Mouse (Mus musculus) heart, postnatal 0 days (tissue): ENCODE measurements around the gene Itpr2. TPM values are rescaled to one million over a fixed set of nuclear protein-coding genes. Genes with fewer than 3 reads are reported as not detected.
A peak's percentile ranks its signal among the peaks of the same experiment; 100 is the strongest.

Experiments used
- ATAC-seq: fragments of 200-750 bp; cut with Nextera tagmentation; 2 replicates; pipeline ENCODE4 v1.8.0; 2017; ENCODE audit warnings: low read depth, moderate number of reproducible peaks, moderate library complexity; ENCODE audit not compliant: insufficient read depth
- DNase-seq: peaks from one replicate; pipeline ENCODE4 v3.0.0-alpha.2; 2016; ENCODE audit warnings: low spot score
- H3K27ac ChIP-seq: fragments of 300-500 bp; sonication (generic); 2 replicates; pipeline ENCODE4 v1.5.1; 2014; ENCODE audit warnings: low read depth, mild to moderate bottlenecking
- H3K27me3 ChIP-seq: fragments of 300-500 bp; sonication (generic); 2 replicates; pipeline ENCODE4 v1.6.1; 2014; ENCODE audit warnings: low read length, mixed read lengths; ENCODE audit not compliant: control insufficient read depth, insufficient read depth
- H3K36me3 ChIP-seq: fragments of 300-500 bp; sonication (generic); replicated peaks from 2 replicates; pipeline ENCODE4 v1.6.1; 2014; ENCODE audit warnings: low read length, mixed read lengths; ENCODE audit not compliant: control insufficient read depth, insufficient read depth
- H3K4me1 ChIP-seq: fragments of 300-500 bp; sonication (generic); 2 replicates; pipeline ENCODE4 v1.6.1; 2014; ENCODE audit warnings: antibody characterized with exemption; ENCODE audit not compliant: control insufficient read depth, insufficient read depth
- H3K4me2 ChIP-seq: fragments of 300-500 bp; sonication (generic); 2 replicates; pipeline ENCODE4 v1.6.1; 2014; ENCODE audit warnings: low read depth, mild to moderate bottlenecking, low read length, moderate library complexity
- H3K4me3 ChIP-seq: fragments of 300-500 bp; sonication (generic); 2 replicates; pipeline ENCODE4 v1.5.1; 2014; ENCODE audit warnings: low read depth, low read length
- H3K9ac ChIP-seq: fragments of 300-500 bp; sonication (generic); replicated peaks from 2 replicates; pipeline ENCODE4 v1.6.1; 2014; ENCODE audit warnings: low read depth, low read length, mixed read lengths
- H3K9me3 ChIP-seq: fragments of 300-500 bp; sonication (generic); replicated peaks from 2 replicates; pipeline ENCODE4 v1.6.1; 2016; ENCODE audit warnings: low read length; ENCODE audit not compliant: control insufficient read depth
- CTCF ChIP-seq: IDR thresholded peaks from 2 replicates; pipeline ENCODE4 v1.5.1; 2016; ENCODE audit warnings: antibody characterized with exemption, control low read depth, low read depth
- EP300 ChIP-seq: IDR thresholded peaks from 2 replicates; pipeline ENCODE4 v1.6.1; 2016; ENCODE audit warnings: antibody characterized with exemption, low read depth
- WGBS: fragments of 180-500 bp; shearing (Covaris S2); extraction: QIAGEN DNeasy Blood & Tissue Kit; methylation state at CpG from one replicate; pipeline ENCODE4 v1.1.7; 2014; 5-methylcytosine and 5-hydroxymethylcytosine counted together
- polyA plus RNA-seq: library from polyadenylated mRNA; unstranded; fragments of >200 nt; fragmentation: Nextera tagmentation; extraction: Ambion mirVana; gene quantifications from 2 replicates; pipeline ENCODE4 v1.2.1, GENCODE M21; 2015
- total RNA-seq: library from RNA; depleted of rRNA; stranded (reverse); fragments of >200 nt; gene quantifications from 2 replicates; pipeline ENCODE4 v1.2.3, GENCODE M21; 2014; ENCODE audit warnings: low replicate concordance

Gene Itpr2
- total and polyA plus RNA-seq, 2 experiments from 2014 or later: 26.5 to 59.5 TPM

DNA sequence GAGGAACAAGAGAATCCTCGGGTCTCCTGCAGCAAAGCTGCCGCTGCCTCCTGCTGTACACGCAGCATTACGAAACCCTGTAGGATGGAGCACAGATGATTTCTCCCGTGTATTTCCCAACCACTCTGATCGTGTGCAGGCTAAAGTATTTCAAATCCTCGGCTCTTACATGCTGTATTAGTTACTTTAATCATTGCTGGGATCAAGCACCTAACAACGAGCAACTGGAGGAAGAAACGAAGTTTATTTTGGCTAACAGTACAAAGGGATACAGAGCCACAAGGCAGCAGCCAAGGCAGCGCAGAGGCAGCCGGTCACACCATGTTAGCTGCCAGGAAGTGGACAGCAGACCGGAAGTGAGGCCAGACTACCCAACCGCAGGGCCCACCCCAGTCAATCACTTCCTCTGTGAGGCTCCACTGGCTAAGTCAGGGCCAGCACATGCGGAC lies 331.4 kb downstream of the Itpr2 start:
- no peak overlapping the region for H3K9ac ChIP-seq
- H3K4me3 ChIP-seq: no peak overlapping the region
- no peak overlapping the region for H3K27ac ChIP-seq
- WGBS: 68% methylated on average over 14 of the region's 14 CpGs
- H3K4me1 ChIP-seq: no peaks in the 10 kb centered on the region
- peaks cover 33% of the 10 kb centered on the region; the same call in 1 of the 2 replicates for H3K36me3 ChIP-seq
- TF ChIP-seq EP300 (no peak), CTCF (no peak)
- peak; percentile 55; the same call in 1 of the 2 replicates for ATAC-seq
- no peak overlapping the region for H3K4me2 ChIP-seq
- DNase-seq: peak; percentile 21
- H3K27me3 ChIP-seq: no peaks in the 10 kb centered on the region
- H3K9me3 ChIP-seq: no peaks in the 10 kb centered on the region

DNA sequence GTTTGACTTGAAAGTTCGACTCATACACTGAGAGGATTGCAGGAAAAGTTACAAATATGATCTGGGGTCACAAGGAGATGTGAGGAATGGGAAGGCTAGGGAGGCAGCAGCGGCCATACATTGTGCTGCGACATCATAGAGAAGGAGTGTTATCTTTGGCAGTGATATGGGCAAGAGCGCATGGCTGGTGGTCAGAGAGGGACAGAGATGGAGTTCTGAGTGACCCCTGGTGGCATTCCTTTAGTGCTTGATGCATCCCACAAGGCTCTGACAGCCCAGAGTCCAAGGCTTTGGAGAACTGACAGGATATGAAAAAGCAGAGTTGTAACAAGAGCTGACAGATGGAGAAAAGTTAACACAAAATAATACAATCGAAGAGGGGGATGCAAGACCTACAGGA lies 334.8 kb downstream of the Itpr2 start:
- Histone ChIP-seq H3K4me3 (no peak overlapping the region), H3K27me3 (no peaks in the 10 kb centered on the region), H3K27ac (no peak overlapping the region), H3K4me2 (no peak overlapping the region), H3K36me3 (peaks cover 36% of the 10 kb centered on the region), H3K9ac (no peak overlapping the region), H3K9me3 (no peaks in the 10 kb centered on the region), H3K4me1 (peaks cover 5% of the 10 kb centered on the region; the same call in 1 of the 2 replicates)
- DNase-seq (no peak), ATAC-seq (no peak)
- TF ChIP-seq EP300: no peak
- TF ChIP-seq CTCF: no peak
- WGBS: 49% methylated on average over 5 of the region's 5 CpGs

DNA sequence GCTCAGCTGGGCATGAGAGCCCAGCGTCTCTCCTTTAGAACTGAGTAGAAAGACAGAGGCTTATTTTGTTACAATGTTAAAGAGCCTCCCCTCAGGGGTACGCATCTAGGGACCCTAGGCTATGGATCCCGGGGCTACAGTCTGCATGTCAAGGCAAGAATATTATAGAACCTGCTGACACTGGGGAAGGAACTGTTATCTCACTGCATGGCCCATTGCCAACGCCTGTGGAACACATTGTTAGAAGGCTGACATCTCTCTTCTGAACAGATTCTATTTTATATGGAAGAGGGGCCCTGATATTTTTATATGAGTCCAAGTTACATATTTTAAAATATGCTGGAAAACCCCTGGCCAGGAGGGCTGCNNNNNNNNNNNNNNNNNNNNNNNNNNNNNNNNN lies 342.4 kb downstream of the Itpr2 start:
- ATAC-seq (no peak), DNase-seq (no peak)

GRCm38 (mm10) chr6:146158717-146159116 lies 343.3 kb downstream of the Itpr2 start:
- DNase-seq: no peak
- Histone ChIP-seq H3K36me3 (peaks cover 50% of the 10 kb centered on the region), H3K9me3 (no peaks in the 10 kb centered on the region), H3K9ac (no peak overlapping the region), H3K27me3 (no peaks in the 10 kb centered on the region), H3K4me3 (no peak overlapping the region), H3K27ac (no peak overlapping the region), H3K4me2 (no peak overlapping the region), H3K4me1 (peaks cover 6% of the 10 kb centered on the region; the same call in 1 of the 2 replicates)
- ATAC-seq: no peak
- no peak for TF ChIP-seq EP300
- TF ChIP-seq CTCF: no peak
- WGBS: 94% methylated on average over 12 of the region's 12 CpGs

More for the DNA sequence above, 342.4 kb downstream of the Itpr2 start:
- H3K36me3 ChIP-seq: peaks cover 53% of the 10 kb centered on the region
- peaks cover 6% of the 10 kb centered on the region; the same call in 1 of the 2 replicates for H3K4me1 ChIP-seq
- H3K4me3 ChIP-seq: no peak overlapping the region
- H3K27ac ChIP-seq: no peak overlapping the region
- H3K9ac ChIP-seq: no peak overlapping the region
- H3K27me3 ChIP-seq: no peaks in the 10 kb centered on the region
- no peaks in the 10 kb centered on the region for H3K9me3 ChIP-seq
- no peak for TF ChIP-seq CTCF
- no peak for TF ChIP-seq EP300
- 41% methylated on average over 4 of the region's 4 CpGs for WGBS
- no peak overlapping the region for H3K4me2 ChIP-seq

DNA sequence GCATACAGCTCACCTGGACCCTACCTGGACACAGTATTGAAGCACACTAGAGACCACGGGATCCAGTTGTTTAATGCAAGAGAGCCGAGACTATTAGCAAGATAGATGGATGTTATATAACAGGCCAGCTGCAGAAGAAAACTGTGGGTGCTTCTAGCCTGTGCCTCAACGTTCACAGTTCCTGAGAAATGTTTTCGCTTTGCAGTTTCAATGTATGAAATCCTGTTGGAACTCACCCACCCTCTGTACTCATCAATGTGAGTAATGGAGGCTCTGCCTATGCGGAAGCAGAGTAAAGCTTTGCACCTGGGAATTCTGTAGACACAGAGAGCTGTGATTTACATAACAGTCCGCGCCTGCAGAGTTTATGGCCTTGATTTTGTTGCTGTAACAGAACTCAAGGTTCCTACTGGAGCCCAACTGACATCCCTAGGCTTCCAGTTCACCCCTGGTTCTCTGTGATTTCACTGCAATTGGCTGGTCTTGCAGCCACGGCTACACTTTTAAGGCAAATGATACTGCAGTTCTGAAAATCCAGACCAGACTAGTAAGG lies 344.0 kb downstream of the Itpr2 start:
- Histone ChIP-seq H3K9ac (no peak overlapping the region), H3K36me3 (peaks cover 53% of the 10 kb centered on the region), H3K4me1 (peaks cover 6% of the 10 kb centered on the region; the same call in 1 of the 2 replicates), H3K4me2 (no peak overlapping the region), H3K4me3 (no peak overlapping the region), H3K27me3 (no peaks in the 10 kb centered on the region), H3K27ac (no peak overlapping the region), H3K9me3 (no peaks in the 10 kb centered on the region)
- no peak for DNase-seq
- no peak for TF ChIP-seq CTCF
- no peak for TF ChIP-seq EP300
- WGBS: 89% methylated on average over 8 of the region's 8 CpGs
- no peak for ATAC-seq

DNA sequence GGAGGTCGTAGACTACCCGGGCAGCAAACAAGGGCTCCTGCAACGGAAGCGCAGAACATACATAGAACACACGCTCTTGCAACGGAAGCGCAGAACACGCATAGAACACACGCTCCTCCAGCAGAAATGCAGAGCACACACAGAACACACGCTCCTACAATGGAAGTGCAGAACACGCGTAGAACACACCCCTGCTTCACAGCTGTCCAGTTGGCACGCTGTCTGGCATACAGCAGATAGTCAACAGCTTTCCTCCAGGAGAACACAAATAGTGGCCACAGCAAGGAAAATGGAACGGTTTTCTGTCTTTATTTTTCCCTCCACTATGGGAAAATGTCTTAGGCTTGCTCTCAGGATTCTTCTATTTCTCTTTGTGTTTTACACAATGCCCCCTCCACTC lies 344.9 kb downstream of the Itpr2 start:
- H3K27ac ChIP-seq: no peak overlapping the region
- ATAC-seq (no peak), DNase-seq (no peak)
- H3K36me3 ChIP-seq: peaks cover 60% of the 10 kb centered on the region
- H3K4me3 ChIP-seq: no peak overlapping the region
- H3K27me3 ChIP-seq: no peaks in the 10 kb centered on the region
- H3K4me2 ChIP-seq: no peak overlapping the region
- H3K9ac ChIP-seq: no peak overlapping the region
- H3K4me1 ChIP-seq: 0 out of 2 replicates have a peak, but pooled peaks cover under 1% of the 10 kb centered on the region
- TF ChIP-seq EP300 (no peak), CTCF (no peak)
- 94% methylated on average over 14 of the region's 14 CpGs for WGBS
- H3K9me3 ChIP-seq: no peaks in the 10 kb centered on the region
